Mouse (Mus musculus) bone marrow macrophage, adult 2 months (primary cell): ENCODE data around the gene Mfsd6.

Experiments
- CTCF ChIP-seq: IDR thresholded peaks from 2 replicates; pipeline ENCODE4 v1.5.1; 2012; ENCODE audit warnings: low read depth, mild to moderate bottlenecking, low read length, moderate library complexity
- POLR2A ChIP-seq: IDR thresholded peaks from 2 replicates; pipeline ENCODE4 v1.6.1; 2012; ENCODE audit warnings: mild to moderate bottlenecking, low read depth, low read length, borderline replicate concordance

DNA sequence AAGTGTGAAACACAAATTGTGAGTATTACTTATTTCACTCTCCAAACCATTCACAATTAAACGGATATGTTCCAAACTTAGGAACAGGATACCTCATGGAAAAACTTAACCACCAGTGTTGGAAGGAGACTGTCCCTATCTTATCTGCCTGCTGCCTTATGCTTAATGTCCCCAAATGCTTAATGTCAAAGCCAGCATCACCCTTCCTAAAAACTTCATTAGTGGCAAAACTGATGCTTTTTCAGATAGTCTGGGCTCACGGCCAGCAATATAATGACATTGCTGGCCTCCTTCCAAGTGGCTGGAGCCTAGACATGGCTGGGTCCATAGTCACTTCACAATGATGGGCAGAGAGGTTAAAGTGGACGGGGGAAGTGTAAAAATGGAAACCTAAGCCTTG lies 50.6 kb downstream of the Mfsd6 start:
- TF ChIP-seq CTCF = no peak
- no peak for TF ChIP-seq POLR2A
